9 mouse cellular contexts compared by ENCODE assay signal in genomic region chr11:115160883-115161577, GRCm38 (mm10). TPM values are rescaled to one million over a fixed set of nuclear protein-coding genes. Genes with fewer than 3 reads are reported as not detected.
DNase-seq lines count a peak whose midpoint lies in the region; ATAC-seq and TF ChIP-seq lines count a peak whose summit lies in the region.
"Had no signal": no experiment of that assay in that cellular context is flagged by ENCODE, and none has a peak within 500 bp of the region (broad histone marks: within the 10 kb centered on the region; RNA-seq: fewer than 3 reads in every experiment).

No protein-coding gene starts in this region.

- no peak for TF ChIP-seq EP300 in heart, postnatal 0 days (IDR thresholded peaks at IDR 0.05; ENCODE audit: low read depth)
- no peak for TF ChIP-seq EP300 in liver, embryonic 14.5 days (IDR thresholded peaks at IDR 0.05; ENCODE audit: low read depth)

- H3K4me2 ChIP-seq in heart, postnatal 0 days (ENCODE audit: low read depth, low read length): peak overlapping the region; percentile 6; the same call in 1 of the 2 replicates
- peak overlapping the region; percentile 18; the same call in 1 of the 2 replicates for H3K4me2 ChIP-seq in liver, embryonic 14.5 days (ENCODE audit: low read depth)
- H3K4me2 ChIP-seq: neural tube, embryonic 13.5 days had no signal

- H3K9ac ChIP-seq in heart, postnatal 0 days (replicated peaks; ENCODE audit: low read depth, low read length): no peak overlapping the region
- no peak overlapping the region for H3K9ac ChIP-seq in liver, embryonic 14.5 days (replicated peaks)
- H3K9ac ChIP-seq: neural tube, embryonic 13.5 days had no signal

- no peaks in the 10 kb centered on the region for H3K9me3 ChIP-seq in heart, postnatal 0 days (replicated peaks; ENCODE audit: control insufficient read depth, low read length)
- H3K9me3 ChIP-seq in liver, embryonic 14.5 days (ENCODE audit: control insufficient read depth, low read length): no peaks in the 10 kb centered on the region
- H3K9me3 ChIP-seq: neural tube, embryonic 13.5 days had no signal

- H3K4me1 ChIP-seq in heart, postnatal 0 days (ENCODE audit: control insufficient read depth, insufficient read depth): 0 out of 2 replicates have a peak, but pooled peaks cover 17% of the 10 kb centered on the region
- H3K4me1 ChIP-seq in liver, embryonic 14.5 days (replicated peaks; ENCODE audit: control insufficient read depth in 2 of 2, insufficient read depth in 2 of 2, low read length in 1 of 2): peaks cover 12 to 22% of the 10 kb centered on the region in 2 experiments

- no peak for ATAC-seq in heart, postnatal 0 days (ENCODE audit: insufficient read depth, low read depth)
- no peak for ATAC-seq in liver, embryonic 14.5 days (ENCODE audit: insufficient read depth)
- no peak for ATAC-seq in frontal cortex, adult (ENCODE audit: low TSS enrichment)

- peaks cover 17% of the 10 kb centered on the region for H3K27me3 ChIP-seq in heart, postnatal 0 days (ENCODE audit: control insufficient read depth, insufficient read depth, low read length)
- H3K27me3 ChIP-seq in liver, embryonic 14.5 days (ENCODE audit: control insufficient read depth, insufficient read depth, low read length): peaks cover 5% of the 10 kb centered on the region

- no peak overlapping the region for H3K4me3 ChIP-seq in heart, postnatal 0 days (ENCODE audit: low read depth, low read length)
- H3K4me3 ChIP-seq in liver, embryonic 14.5 days (ENCODE audit: insufficient read depth in 1 of 2, low read depth in 2 of 2, low read length in 2 of 2): no peak overlapping the region
- H3K4me3 ChIP-seq: neural tube, embryonic 13.5 days had no signal

- H3K27ac ChIP-seq in heart, postnatal 0 days (ENCODE audit: low read depth): no peak overlapping the region
- H3K27ac ChIP-seq in liver, embryonic 14.5 days: no peak overlapping the region
- H3K27ac ChIP-seq: neural tube, embryonic 13.5 days had no signal

- no peaks in the 10 kb centered on the region for H3K36me3 ChIP-seq in heart, postnatal 0 days (replicated peaks; ENCODE audit: control insufficient read depth, insufficient read depth, low read length)
- H3K36me3 ChIP-seq in liver, embryonic 14.5 days (replicated peaks; ENCODE audit: control insufficient read depth, insufficient read depth, low read depth): no peaks in the 10 kb centered on the region
- H3K36me3 ChIP-seq: neural tube, embryonic 13.5 days had no signal

- peak; percentile 45 to 68 for DNase-seq in left cerebral cortex, adult 18-20 months (ENCODE audit: low spot score in 2 of 2)
- no peak for DNase-seq in left cerebral cortex, adult 9 months (ENCODE audit: low spot score in 2 of 2)
- peak; percentile 67 for DNase-seq in MN1 (ENCODE audit: low spot score)
- DNase-seq in cerebellum, adult 18-20 months: peak; percentile 80 to 88
- peak; percentile 51 for DNase-seq in heart, postnatal 0 days (ENCODE audit: low spot score)
- peak in 1 of 3 experiments; percentile 61 for DNase-seq in liver, embryonic 14.5 days (ENCODE audit: low read depth in 3 of 3, low spot score in 3 of 3)
- peak; percentile 66 for DNase-seq in spleen, adult 12 weeks (ENCODE audit: low spot score)

- 31% methylated on average over 10 of the region's 10 CpGs for WGBS in heart, postnatal 0 days
- WGBS in liver, embryonic 14.5 days (ENCODE audit: insufficient replicate concordance): 20% methylated on average over 10 of the region's 10 CpGs

- peak; percentile 89 for TF ChIP-seq CTCF in heart, postnatal 0 days (IDR thresholded peaks at IDR 0.05; ENCODE audit: low read depth)
- peak; percentile 94 for TF ChIP-seq CTCF in liver, embryonic 14.5 days (IDR thresholded peaks at IDR 0.05; ENCODE audit: low read depth)

RNA-seq across cellular contexts. Expression of gene Slc9a3r1, which starts 2.1 kb away (rescaled TPM):
- 10 to 100 TPM; 60.9 to 68.1 TPM for total RNA-seq in left cerebral cortex, adult 18-20 months (2021)
- 11.3 and 13.6 TPM in 2 replicates for total RNA-seq in heart, postnatal 0 days (2014; rRNA removed; ENCODE audit: low replicate concordance)
- 12.3 and 14.2 TPM in 2 replicates for polyA plus RNA-seq in heart, postnatal 0 days (2015; fragmentation: Nextera tagmentation; extraction: Ambion mirVana)
- polyA plus RNA-seq in liver, embryonic 14.5 days (2012; rRNA removed): 37.9 and 41.4 TPM in 2 replicates
- 49.6 and 58.3 TPM in 2 replicates for polyA plus RNA-seq in liver, embryonic 14.5 days (2014; fragmentation: Nextera tagmentation; extraction: Ambion mirVana)

RNA-seq across cellular contexts. Expression of gene Tmem104, which starts 26.3 kb away (rescaled TPM):
- 10 to 100 TPM; 14.9 to 16.2 TPM for total RNA-seq in left cerebral cortex, adult 18-20 months (2021)
- 4.1 and 9.0 TPM in 2 replicates for total RNA-seq in heart, postnatal 0 days (2014; rRNA removed; ENCODE audit: low replicate concordance)
- polyA plus RNA-seq in heart, postnatal 0 days (2015; fragmentation: Nextera tagmentation; extraction: Ambion mirVana): 6.0 and 6.4 TPM in 2 replicates
- 1.7 and 2.1 TPM in 2 replicates for polyA plus RNA-seq in liver, embryonic 14.5 days (2012; rRNA removed)
- polyA plus RNA-seq in liver, embryonic 14.5 days (2014; fragmentation: Nextera tagmentation; extraction: Ambion mirVana): 4.0 and 4.1 TPM in 2 replicates

RNA-seq across cellular contexts. Expression of gene Nat9, which starts 26.6 kb away (rescaled TPM):
- total RNA-seq in left cerebral cortex, adult 18-20 months (2021): 10 to 100 TPM; 24.3 to 30.5 TPM
- total RNA-seq in heart, postnatal 0 days (2014; rRNA removed; ENCODE audit: low replicate concordance): 7.7 and 8.0 TPM in 2 replicates
- polyA plus RNA-seq in heart, postnatal 0 days (2015; fragmentation: Nextera tagmentation; extraction: Ambion mirVana): 21.1 and 21.6 TPM in 2 replicates
- polyA plus RNA-seq in liver, embryonic 14.5 days (2012; rRNA removed): 6.0 and 7.7 TPM in 2 replicates
- 8.2 and 8.5 TPM in 2 replicates for polyA plus RNA-seq in liver, embryonic 14.5 days (2014; fragmentation: Nextera tagmentation; extraction: Ambion mirVana)

RNA-seq across cellular contexts. Expression of gene Cd300lf, which starts 27.2 kb away (rescaled TPM):
- under 1 TPM; 0.30 to 0.42 TPM for total RNA-seq in left cerebral cortex, adult 18-20 months (2021)
- total RNA-seq in heart, postnatal 0 days (2014; rRNA removed; ENCODE audit: low replicate concordance): 0.15 and 3.3 TPM in 2 replicates
- 0.63 and 0.96 TPM in 2 replicates for polyA plus RNA-seq in heart, postnatal 0 days (2015; fragmentation: Nextera tagmentation; extraction: Ambion mirVana)
- polyA plus RNA-seq in liver, embryonic 14.5 days (2012; rRNA removed): 1.5 and 1.6 TPM in 2 replicates
- polyA plus RNA-seq in liver, embryonic 14.5 days (2014; fragmentation: Nextera tagmentation; extraction: Ambion mirVana): 0.97 and 1.1 TPM in 2 replicates

Comparison
In these comparisons a context has a peak if more than half of its experiments do, and no peak if none do; other contexts are left out.
1. DNase-seq: peak in left cerebral cortex, adult 18-20 months (2 of 2), MN1 (single experiment), cerebellum, adult 18-20 months (2 of 2), heart, postnatal 0 days (single experiment) and spleen, adult 12 weeks (single experiment); none in left cerebral cortex, adult 9 months (0 of 2).